Mouse (Mus musculus) E14TG2a.4 (cell line): ENCODE data around the gene Dtl.

ENCODE experiments used
- H3K27me3 ChIP-seq: 2 replicates; pipeline ENCODE4 v1.6.1; 2014; ENCODE audit warnings: low read length, control low read depth; ENCODE audit not compliant: insufficient read depth
- H3K36me3 ChIP-seq: 2 replicates; pipeline ENCODE4 v1.6.1; 2014; ENCODE audit warnings: low read length, control low read depth; ENCODE audit not compliant: insufficient read depth
- H3K4me1 ChIP-seq: replicated peaks from 2 replicates; pipeline ENCODE4 v1.6.1; 2014; ENCODE audit warnings: low read depth, low read length, control low read depth
- H3K4me3 ChIP-seq: replicated peaks from 2 replicates; pipeline ENCODE4 v1.5.1; 2014; ENCODE audit warnings: mild to moderate bottlenecking, low read length
- H3K9me3 ChIP-seq: 2 replicates; pipeline ENCODE4 v1.6.1; 2014; ENCODE audit warnings: low read length, control low read depth
- CTCF ChIP-seq: conservative IDR thresholded peaks from 2 replicates; pipeline ENCODE4 v1.5.1; 2014; ENCODE audit warnings: low read length
- NANOG ChIP-seq: IDR thresholded peaks from 2 replicates; pipeline ENCODE4 v1.6.1; 2014; ENCODE audit warnings: borderline replicate concordance, low read length, mixed read lengths
- POU5F1 ChIP-seq: IDR thresholded peaks from 2 replicates; pipeline ENCODE4 v1.6.1; 2014; ENCODE audit warnings: low read length, borderline replicate concordance

The Dtl gene

DNA sequence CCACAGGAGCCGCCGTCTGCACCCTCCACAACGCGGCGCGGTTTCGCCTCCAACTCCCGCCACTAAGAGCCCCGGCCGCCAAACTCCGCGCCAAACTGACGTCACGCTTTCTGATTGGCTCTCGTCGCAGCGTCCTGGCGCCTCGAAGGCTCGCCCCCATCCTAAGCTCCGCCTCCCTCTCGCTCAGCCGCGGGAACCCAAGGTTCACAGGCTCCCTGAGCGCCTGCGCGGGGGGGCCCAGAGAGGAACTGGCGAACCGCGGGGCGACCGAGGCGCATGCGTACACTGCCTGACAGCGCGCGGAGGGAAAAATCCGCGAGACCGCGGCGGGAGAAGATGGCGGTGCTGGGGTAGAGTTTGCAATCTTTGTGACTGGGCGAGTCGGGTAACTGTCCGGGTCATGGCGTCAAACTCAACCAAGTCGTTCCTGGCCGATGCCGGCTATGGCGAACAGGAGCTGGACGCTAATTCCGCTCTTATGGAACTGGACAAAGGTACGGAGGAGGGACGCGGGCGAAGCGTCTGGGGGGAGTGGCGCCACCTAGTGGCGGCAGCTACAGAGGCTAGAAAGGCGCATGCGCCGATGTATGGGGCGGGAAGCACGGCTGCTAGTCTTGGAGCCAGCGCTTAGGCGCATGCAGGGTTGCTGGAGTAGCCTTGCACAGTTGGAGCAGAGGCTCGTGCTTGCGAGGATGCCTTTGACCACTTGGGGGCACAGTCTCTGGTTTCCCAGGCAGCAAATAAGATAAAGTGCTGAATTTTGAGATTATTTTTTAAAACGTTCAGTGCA lies at the start of gene Dtl, which contains the start of gene Ints7:
Dtl (minus strand) TSS at position 87 of the 790 bp plus-strand sequence.
Ints7 (plus strand) TSS at position 179 of the 790 bp plus-strand sequence.
- H3K27me3 ChIP-seq: no peaks in the 10 kb centered on the region
- H3K4me1 ChIP-seq: peaks cover 46% of the 10 kb centered on the region
- H3K36me3 ChIP-seq: peaks cover 59% of the 10 kb centered on the region
- H3K4me3 ChIP-seq: peak within 1 kb of the TSS; percentile 97
- TF ChIP-seq CTCF (peak; percentile 79), POU5F1 (no peak)
- H3K9me3 ChIP-seq: peaks cover 16% of the 10 kb centered on the region

DNA sequence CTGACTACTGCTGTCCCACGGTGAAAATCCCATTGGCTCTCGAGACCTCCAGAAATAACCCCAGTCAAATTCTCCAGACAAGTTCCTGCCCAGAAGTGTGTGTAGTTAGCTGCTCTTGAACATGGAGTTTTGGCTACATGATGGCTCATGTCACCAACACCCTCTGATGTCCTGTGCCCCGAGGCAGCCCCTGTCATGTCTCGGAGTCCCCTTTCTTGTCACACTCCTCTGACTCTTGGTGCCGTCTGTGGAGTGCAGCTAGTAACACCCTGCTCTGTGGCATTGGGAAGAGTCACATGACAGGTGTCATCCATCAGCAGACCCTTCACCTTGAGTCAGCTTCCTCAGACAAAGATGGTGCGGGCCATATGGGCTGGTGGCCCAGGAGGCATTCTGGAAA lies 49.7 kb upstream of the Dtl start:
- no peaks in the 10 kb centered on the region for H3K27me3 ChIP-seq
- TF ChIP-seq CTCF (no peak), POU5F1 (no peak), NANOG (no peak)
- no peak overlapping the region for H3K4me3 ChIP-seq
- H3K4me1 ChIP-seq: peaks cover 36% of the 10 kb centered on the region
- peaks cover 29% of the 10 kb centered on the region for H3K36me3 ChIP-seq
- no peaks in the 10 kb centered on the region for H3K9me3 ChIP-seq

DNA sequence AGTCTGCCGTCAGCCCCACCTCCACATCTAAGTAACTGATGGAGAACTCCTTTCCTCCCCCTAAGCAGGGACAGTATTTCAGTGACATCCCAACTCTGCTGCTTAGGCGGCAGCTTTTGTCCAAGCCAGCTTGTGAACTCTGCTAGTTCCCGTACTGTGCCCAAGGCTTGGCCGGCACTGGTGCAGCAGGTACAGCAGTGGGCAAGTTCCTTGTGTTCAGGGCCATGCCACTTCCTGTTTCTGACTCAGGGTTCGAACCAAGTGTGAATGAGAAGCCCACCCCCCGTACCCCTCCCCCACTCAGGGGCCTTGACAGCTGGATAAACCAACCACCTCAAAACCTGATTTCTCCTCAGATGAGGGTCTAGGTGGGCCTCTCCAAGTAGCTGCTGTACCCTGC lies 49.1 kb upstream of the Dtl start:
- H3K27me3 ChIP-seq: no peaks in the 10 kb centered on the region
- peaks cover 36% of the 10 kb centered on the region for H3K4me1 ChIP-seq
- peaks cover 34% of the 10 kb centered on the region for H3K36me3 ChIP-seq
- H3K4me3 ChIP-seq: no peak overlapping the region
- H3K9me3 ChIP-seq: no peaks in the 10 kb centered on the region
- TF ChIP-seq POU5F1: no peak
- no peak for TF ChIP-seq CTCF
- no peak for TF ChIP-seq NANOG

DNA sequence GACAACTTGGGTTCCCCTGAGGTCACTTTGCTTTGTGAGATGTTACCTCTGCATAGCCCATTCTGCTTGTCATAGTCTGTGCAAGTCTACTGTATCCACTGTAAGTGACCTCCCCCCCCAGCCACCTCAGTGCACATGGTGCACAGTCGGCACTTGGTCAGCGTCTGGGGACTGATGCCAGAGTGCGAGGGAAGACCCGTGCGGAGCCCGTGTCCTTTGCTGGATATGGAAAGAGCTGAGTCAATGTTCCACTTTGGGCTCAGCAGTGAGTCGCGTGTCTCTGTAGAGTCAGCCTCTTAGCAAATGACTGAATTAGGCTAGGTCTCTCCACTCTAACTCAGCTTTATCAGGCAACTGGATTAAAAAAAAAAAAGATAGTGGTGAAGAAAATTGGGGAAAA lies 47.5 kb upstream of the Dtl start:
- TF ChIP-seq NANOG: no peak
- TF ChIP-seq POU5F1: no peak
- no peak for TF ChIP-seq CTCF
- H3K9me3 ChIP-seq: peaks cover 8% of the 10 kb centered on the region
- H3K36me3 ChIP-seq: peaks cover 51% of the 10 kb centered on the region

DNA sequence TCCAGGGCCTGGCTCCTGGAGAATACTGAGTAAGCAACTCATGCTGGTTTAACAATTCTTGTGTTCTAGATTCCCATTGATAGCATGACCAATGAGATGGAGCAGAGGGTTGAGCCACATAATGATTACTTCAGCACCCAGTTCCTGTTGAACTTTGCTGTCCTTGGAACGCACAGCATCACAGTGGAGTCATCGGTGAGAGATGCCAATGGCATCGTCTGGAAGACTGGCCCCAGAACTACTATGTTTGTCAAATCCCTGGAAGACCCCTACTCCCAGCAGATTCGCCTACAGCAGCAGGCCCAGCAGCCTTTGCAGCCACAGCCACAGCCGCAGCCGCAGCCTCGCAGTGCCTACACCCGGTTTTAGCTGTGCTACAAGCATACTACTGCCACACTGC lies 45.8 kb upstream of the Dtl start:
- peaks cover 14% of the 10 kb centered on the region for H3K9me3 ChIP-seq
- peaks cover 42% of the 10 kb centered on the region for H3K4me1 ChIP-seq
- no peak overlapping the region for H3K4me3 ChIP-seq
- peaks cover 68% of the 10 kb centered on the region for H3K36me3 ChIP-seq
- H3K27me3 ChIP-seq: no peaks in the 10 kb centered on the region
- no peak for TF ChIP-seq CTCF
- TF ChIP-seq NANOG: no peak
- no peak for TF ChIP-seq POU5F1

More for the DNA sequence above, 47.5 kb upstream of the Dtl start:
- H3K27me3 ChIP-seq: no peaks in the 10 kb centered on the region
- H3K4me3 ChIP-seq: no peak overlapping the region
- peaks cover 36% of the 10 kb centered on the region for H3K4me1 ChIP-seq

DNA sequence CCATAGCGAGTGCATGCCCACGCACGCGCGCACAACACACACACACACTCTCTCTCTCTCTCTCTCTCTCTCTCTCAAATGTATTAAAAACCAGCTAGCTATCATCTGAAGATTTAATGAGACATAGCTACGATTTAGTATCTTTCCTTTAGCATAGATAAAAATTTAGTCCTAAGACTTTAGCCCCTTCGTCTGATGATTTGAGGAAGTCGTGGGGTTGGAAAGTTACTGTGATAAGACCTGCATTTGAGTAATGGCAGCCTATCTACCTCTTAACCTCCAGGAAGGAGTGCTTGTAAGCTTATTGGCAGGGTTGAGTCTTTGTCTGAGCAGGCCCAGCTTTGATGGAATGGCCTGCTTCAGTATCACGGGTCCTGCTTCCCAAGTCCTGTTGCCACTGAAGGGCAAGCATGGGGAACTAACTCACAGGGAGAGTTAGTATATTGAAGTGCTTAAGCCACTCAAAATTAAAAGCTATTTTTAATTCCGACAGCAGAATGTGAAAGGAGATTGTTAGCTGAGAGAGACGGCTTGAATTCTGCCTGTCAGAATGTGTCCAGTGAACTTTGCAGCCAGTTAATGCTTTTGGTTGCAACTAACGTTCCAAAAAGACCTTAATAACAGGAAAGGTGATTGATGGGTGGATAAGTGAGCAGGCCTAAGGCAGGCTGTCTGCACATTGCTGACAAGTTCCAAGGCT lies 42.9 kb upstream of the Dtl start:
- peaks cover 14% of the 10 kb centered on the region for H3K9me3 ChIP-seq
- H3K36me3 ChIP-seq: peaks cover 97% of the 10 kb centered on the region
- H3K27me3 ChIP-seq: no peaks in the 10 kb centered on the region
- H3K4me3 ChIP-seq: no peak overlapping the region
- TF ChIP-seq POU5F1: no peak
- no peak for TF ChIP-seq CTCF
- no peak for TF ChIP-seq NANOG
- H3K4me1 ChIP-seq: peaks cover 27% of the 10 kb centered on the region

DNA sequence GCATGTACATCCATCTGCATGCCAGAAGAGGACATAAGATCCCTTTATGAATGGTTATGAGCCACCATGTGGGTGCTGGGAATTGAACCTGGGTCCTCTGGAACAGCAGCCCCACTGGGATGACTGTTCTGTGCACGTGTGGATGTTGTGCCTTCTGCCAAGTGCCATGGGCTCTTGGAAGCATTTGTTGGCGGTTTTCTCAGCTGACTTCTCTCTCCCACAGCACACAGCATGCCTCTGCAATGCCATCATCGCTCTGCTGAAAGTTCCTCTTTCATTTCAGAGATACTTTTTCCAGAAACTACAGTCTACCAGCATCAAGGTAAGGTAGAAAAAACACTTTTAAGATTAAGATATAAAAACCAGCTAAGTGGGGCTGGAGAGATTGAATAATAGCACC lies 42.2 kb upstream of the Dtl start:
- Histone ChIP-seq H3K4me1 (peaks cover 26% of the 10 kb centered on the region), H3K9me3 (peaks cover 14% of the 10 kb centered on the region), H3K4me3 (no peak overlapping the region), H3K36me3 (peaks cover 100% of the 10 kb centered on the region), H3K27me3 (no peaks in the 10 kb centered on the region)
- TF ChIP-seq CTCF (no peak), NANOG (no peak), POU5F1 (no peak)

DNA sequence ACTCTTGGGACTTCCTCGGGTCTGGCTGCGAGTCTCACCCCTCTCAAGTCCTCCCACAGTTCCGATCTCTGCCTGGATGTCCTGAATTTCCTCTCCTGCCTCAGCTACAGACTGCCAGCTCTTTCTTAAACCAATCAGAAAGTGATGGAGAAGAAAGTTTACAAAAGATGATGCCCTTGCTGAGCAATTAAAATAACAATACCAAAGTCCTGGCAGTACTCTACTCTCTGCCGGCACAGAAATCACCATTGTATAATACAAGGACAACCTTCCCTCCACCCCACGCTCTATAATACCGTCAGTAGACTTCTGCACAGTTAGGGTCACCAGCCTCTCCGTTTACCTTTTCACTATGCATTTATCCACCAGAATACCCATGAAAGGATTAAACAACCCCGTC lies 40.9 kb upstream of the Dtl start:
- Histone ChIP-seq H3K4me3 (no peak overlapping the region), H3K36me3 (peaks cover 100% of the 10 kb centered on the region), H3K9me3 (peaks cover 14% of the 10 kb centered on the region), H3K27me3 (no peaks in the 10 kb centered on the region), H3K4me1 (peaks cover 27% of the 10 kb centered on the region)
- TF ChIP-seq POU5F1 (peak; percentile 43; the same call in 1 of the 2 replicates), NANOG (peak; percentile 87), CTCF (no peak)

DNA sequence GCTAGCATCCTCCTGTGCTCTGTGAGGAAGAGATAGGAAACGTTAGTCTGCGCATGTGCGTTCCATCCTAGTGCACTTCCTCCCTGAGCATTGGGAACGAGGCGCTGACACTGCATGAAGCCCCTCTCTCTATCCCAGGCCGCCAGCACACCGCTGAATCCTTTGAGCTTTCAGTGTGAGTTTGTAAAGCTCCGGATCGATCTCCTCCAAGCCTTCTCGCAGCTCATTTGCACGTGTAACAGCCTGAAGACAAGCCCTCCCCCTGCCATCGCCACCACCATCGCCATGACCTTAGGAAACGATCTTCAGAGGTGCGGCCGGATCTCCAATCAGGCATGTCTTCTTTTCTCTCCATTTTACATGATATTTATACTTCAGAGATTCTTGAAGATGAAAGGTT lies 37.5 kb upstream of the Dtl start:
- peaks cover 7% of the 10 kb centered on the region for H3K9me3 ChIP-seq
- H3K36me3 ChIP-seq: peaks cover 99% of the 10 kb centered on the region
- peaks cover 38% of the 10 kb centered on the region for H3K4me1 ChIP-seq
- H3K27me3 ChIP-seq: no peaks in the 10 kb centered on the region
- no peak overlapping the region for H3K4me3 ChIP-seq
- no peak for TF ChIP-seq CTCF
- no peak for TF ChIP-seq POU5F1
- TF ChIP-seq NANOG: no peak
